Mouse (Mus musculus): ENCODE measurements at regions not wholly inside any gene's neighbourhood (a gene's known extent, or its start where the extent isn't known, plus 50 kb on each side); places are given as distances from the start of the nearest gene placed in this dataset.
"Not testable (repeated sequence)": the region's sequence is repeated elsewhere in the genome, so short reads cannot be mapped to it uniquely, and the experiment has no call there.

GRCm38 (mm10) chr16:73182776-73183175 is 874.7 kb downstream of the Robo1 start:
- no peak overlapping the region for H3K27ac ChIP-seq
- H3K4me3 ChIP-seq, result no peak overlapping the region
- no peaks in the 10 kb centered on the region for H3K4me1 ChIP-seq
- H3K27me3 ChIP-seq (ENCODE audit: insufficient read depth, poor library complexity, severe bottlenecking), result no peaks in the 10 kb centered on the region
- DNase-seq (ENCODE audit: low spot score), result no peak
- no peaks in the 10 kb centered on the region for H3K36me3 ChIP-seq
- no peaks in the 10 kb centered on the region for H3K9me3 ChIP-seq
- WGBS, result 81% methylated on average over 5 of the region's 5 CpGs

- 85% methylated on average over 7 of the region's 7 CpGs for WGBS
- Histone ChIP-seq H3K36me3 (no peaks in the 10 kb centered on the region), H3K27ac (no peak overlapping the region), H3K4me3 (no peak overlapping the region), H3K27me3 (ENCODE audit: insufficient read depth, poor library complexity, severe bottlenecking) (no peaks in the 10 kb centered on the region), H3K4me1 (no peaks in the 10 kb centered on the region), H3K9me3 (no peaks in the 10 kb centered on the region)
- no peak for DNase-seq (ENCODE audit: low spot score)
Observed at GRCm38 (mm10) chr16:73182258-73182657, 874.2 kb downstream of the Robo1 start.

- no peak for DNase-seq (ENCODE audit: low spot score)
- Histone ChIP-seq H3K36me3 (no peaks in the 10 kb centered on the region), H3K9me3 (no peaks in the 10 kb centered on the region), H3K27ac (no peak overlapping the region), H3K27me3 (ENCODE audit: insufficient read depth, poor library complexity, severe bottlenecking) (no peaks in the 10 kb centered on the region), H3K4me3 (no peak overlapping the region), H3K4me1 (no peaks in the 10 kb centered on the region)
- WGBS, result 37% methylated on average over 2 of the region's 2 CpGs
Observed at GRCm38 (mm10) chr16:73155447-73155846, 847.3 kb downstream of the Robo1 start.

GRCm38 (mm10) chr16:73127927-73128326 is 819.8 kb downstream of the Robo1 start:
- not testable (repeated sequence) for H3K4me1 ChIP-seq; DNase-seq (ENCODE audit: low spot score); H3K27me3 ChIP-seq (ENCODE audit: insufficient read depth, poor library complexity, severe bottlenecking); H3K9me3 ChIP-seq; H3K27ac ChIP-seq; H3K4me3 ChIP-seq; H3K36me3 ChIP-seq
- WGBS, result 94% methylated on average over 1 of the region's 1 CpGs

- Histone ChIP-seq H3K4me3 (no peak overlapping the region), H3K4me1 (no peaks in the 10 kb centered on the region), H3K27ac (no peak overlapping the region), H3K27me3 (ENCODE audit: insufficient read depth, poor library complexity, severe bottlenecking) (no peaks in the 10 kb centered on the region), H3K36me3 (no peaks in the 10 kb centered on the region), H3K9me3 (no peaks in the 10 kb centered on the region)
- no peak for DNase-seq (ENCODE audit: low spot score)
Observed at GRCm38 (mm10) chr16:73120568-73120967, 812.5 kb downstream of the Robo1 start.

- no peak overlapping the region for H3K27ac ChIP-seq
- H3K36me3 ChIP-seq, result no peaks in the 10 kb centered on the region
- no peaks in the 10 kb centered on the region for H3K27me3 ChIP-seq (ENCODE audit: insufficient read depth, poor library complexity, severe bottlenecking)
- H3K9me3 ChIP-seq, result no peaks in the 10 kb centered on the region
- no peaks in the 10 kb centered on the region for H3K4me1 ChIP-seq
- H3K4me3 ChIP-seq, result no peak overlapping the region
- WGBS, result 66% methylated on average over 2 of the region's 2 CpGs
- DNase-seq (ENCODE audit: low spot score), result no peak
Observed at GRCm38 (mm10) chr16:73117338-73117737, 809.2 kb downstream of the Robo1 start.

GRCm38 (mm10) chr16:73108021-73108452 is 799.9 kb downstream of the Robo1 start:
- Histone ChIP-seq H3K4me3 (no peak overlapping the region), H3K4me1 (no peaks in the 10 kb centered on the region), H3K36me3 (no peaks in the 10 kb centered on the region), H3K27me3 (ENCODE audit: insufficient read depth, poor library complexity, severe bottlenecking) (no peaks in the 10 kb centered on the region), H3K27ac (no peak overlapping the region), H3K9me3 (no peaks in the 10 kb centered on the region)
- no peak for DNase-seq (ENCODE audit: low spot score)
- 81% methylated on average over 7 of the region's 7 CpGs for WGBS

GRCm38 (mm10) chr16:73107608-73108007 is 799.5 kb downstream of the Robo1 start:
- no peaks in the 10 kb centered on the region for H3K4me1 ChIP-seq
- H3K27me3 ChIP-seq (ENCODE audit: insufficient read depth, poor library complexity, severe bottlenecking), result no peaks in the 10 kb centered on the region
- H3K4me3 ChIP-seq, result no peak overlapping the region
- 86% methylated on average over 9 of the region's 9 CpGs for WGBS
- H3K36me3 ChIP-seq, result no peaks in the 10 kb centered on the region
- no peak for DNase-seq (ENCODE audit: low spot score)
- no peak overlapping the region for H3K27ac ChIP-seq
- H3K9me3 ChIP-seq, result no peaks in the 10 kb centered on the region

- Histone ChIP-seq H3K9me3 (no peaks in the 10 kb centered on the region), H3K4me3 (no peak overlapping the region), H3K36me3 (no peaks in the 10 kb centered on the region), H3K27me3 (ENCODE audit: insufficient read depth, poor library complexity, severe bottlenecking) (no peaks in the 10 kb centered on the region), H3K27ac (no peak overlapping the region), H3K4me1 (no peaks in the 10 kb centered on the region)
- WGBS, result 71% methylated on average over 10 of the region's 10 CpGs
- no peak for DNase-seq (ENCODE audit: low spot score)
Observed at GRCm38 (mm10) chr16:73105496-73105895, 797.4 kb downstream of the Robo1 start.

GRCm38 (mm10) chr16:73100273-73100672 is 792.2 kb downstream of the Robo1 start:
- no peak overlapping the region for H3K27ac ChIP-seq
- WGBS, result 81% methylated on average over 8 of the region's 8 CpGs
- H3K27me3 ChIP-seq (ENCODE audit: insufficient read depth, poor library complexity, severe bottlenecking), result no peaks in the 10 kb centered on the region
- H3K9me3 ChIP-seq, result no peaks in the 10 kb centered on the region
- no peaks in the 10 kb centered on the region for H3K36me3 ChIP-seq
- H3K4me1 ChIP-seq, result no peaks in the 10 kb centered on the region
- no peak overlapping the region for H3K4me3 ChIP-seq
- no peak for DNase-seq (ENCODE audit: low spot score)

GRCm38 (mm10) chr16:73098760-73099159 is 790.7 kb downstream of the Robo1 start:
- no peaks in the 10 kb centered on the region for H3K27me3 ChIP-seq (ENCODE audit: insufficient read depth, poor library complexity, severe bottlenecking)
- no peaks in the 10 kb centered on the region for H3K36me3 ChIP-seq
- 17% methylated on average over 4 of the region's 4 CpGs for WGBS
- H3K9me3 ChIP-seq, result no peaks in the 10 kb centered on the region
- no peak overlapping the region for H3K4me3 ChIP-seq
- no peak for DNase-seq (ENCODE audit: low spot score)
- no peaks in the 10 kb centered on the region for H3K4me1 ChIP-seq
- no peak overlapping the region for H3K27ac ChIP-seq

- Histone ChIP-seq H3K27ac (no peak overlapping the region), H3K9me3 (no peaks in the 10 kb centered on the region), H3K27me3 (ENCODE audit: insufficient read depth, poor library complexity, severe bottlenecking) (no peaks in the 10 kb centered on the region), H3K4me3 (no peak overlapping the region), H3K4me1 (no peaks in the 10 kb centered on the region), H3K36me3 (no peaks in the 10 kb centered on the region)
- DNase-seq (ENCODE audit: low spot score), result no peak
- WGBS, result 41% methylated on average over 14 of the region's 14 CpGs
Observed at GRCm38 (mm10) chr16:73097176-73097575, 789.1 kb downstream of the Robo1 start.

GRCm38 (mm10) chr16:73096091-73097083 is 788.3 kb downstream of the Robo1 start:
- no peaks in the 10 kb centered on the region for H3K9me3 ChIP-seq
- no peaks in the 10 kb centered on the region for H3K36me3 ChIP-seq
- no peaks in the 10 kb centered on the region for H3K27me3 ChIP-seq (ENCODE audit: insufficient read depth, poor library complexity, severe bottlenecking)
- no peak overlapping the region for H3K4me3 ChIP-seq
- 23% methylated on average over 8 of the region's 8 CpGs for WGBS
- no peak overlapping the region for H3K27ac ChIP-seq
- DNase-seq (ENCODE audit: low spot score), result no peak
- H3K4me1 ChIP-seq, result no peaks in the 10 kb centered on the region
